Mouse (Mus musculus) CH12.LX (cell line): ENCODE data around the gene Tbx6. TPM values are rescaled to one million over a fixed set of nuclear protein-coding genes. Genes with fewer than 3 reads are reported as not detected.

Experiments
- DNase-seq: peaks from one replicate; pipeline ENCODE4 v3.0.0-alpha.2; 2013; ENCODE audit errors: extremely low read depth
- H3K27ac ChIP-seq: 2 replicates; pipeline ENCODE4 v1.5.1; 2012; ENCODE audit warnings: low read depth, mild to moderate bottlenecking, control low read depth, moderate library complexity; ENCODE audit not compliant: insufficient read depth
- H3K27me3 ChIP-seq: replicated peaks from 2 replicates; pipeline ENCODE3; 2012; ENCODE audit warnings: inconsistent platforms
- H3K36me3 ChIP-seq, 2 experiments: replicated peaks in 1 of 2; 2 replicates each; pipeline versions ENCODE3 to v1.6.1; 2012; ENCODE audit warnings: inconsistent platforms in 1 of 2, low read length in 1 of 2, mild to moderate bottlenecking in 1 of 2, mixed read lengths in 1 of 2, moderate library complexity in 1 of 2; ENCODE audit not compliant: control insufficient read depth in 1 of 2, insufficient read depth in 1 of 2
- H3K4me1 ChIP-seq, 2 experiments: 2 replicates each; pipeline ENCODE4 v1.6.1; 2012; ENCODE audit warnings: inconsistent platforms in 1 of 2, moderate library complexity in 1 of 2; ENCODE audit not compliant: insufficient read depth in 2 of 2, control insufficient read depth in 1 of 2
- H3K4me2 ChIP-seq: 2 replicates; pipeline ENCODE4 v1.6.1; 2012; ENCODE audit warnings: low read depth, mild to moderate bottlenecking, control low read depth; ENCODE audit not compliant: poor library complexity, insufficient read depth, severe bottlenecking
- H3K4me3 ChIP-seq, 3 experiments: fragments of 150-350 bp in 1 of 3; sonication (generic) in 1 of 3; replicated peaks in 1 of 3; 2 replicates each; pipeline versions ENCODE3 to v1.5.1; 2011 to 2012; ENCODE audit warnings: low read depth in 2 of 3, low read length in 2 of 3, mild to moderate bottlenecking in 2 of 3, moderate library complexity in 2 of 3, control low read depth in 1 of 3, improper control_type of control experiment in 1 of 3, inconsistent platforms in 1 of 3, mixed read lengths in 1 of 3; ENCODE audit not compliant: poor library complexity in 1 of 3
- H3K79me2 ChIP-seq: replicated peaks from 2 replicates; pipeline ENCODE4 v1.6.1; 2012; ENCODE audit warnings: mild to moderate bottlenecking, moderate library complexity; ENCODE audit not compliant: control insufficient read depth, poor library complexity, insufficient read depth, severe bottlenecking; ENCODE audit errors: extremely low read depth
- H3K9ac ChIP-seq: 2 replicates; pipeline ENCODE4 v1.6.1; 2012; ENCODE audit warnings: low read depth, mild to moderate bottlenecking, control low read depth, moderate library complexity; ENCODE audit not compliant: insufficient read depth
- H3K9me3 ChIP-seq: replicated peaks from 2 replicates; pipeline ENCODE3; 2012; ENCODE audit warnings: low read length, inconsistent platforms, mixed read lengths
- CHD1 ChIP-seq: IDR thresholded peaks from 2 replicates; pipeline ENCODE4 v1.6.1; 2012; ENCODE audit warnings: low read depth, low read length, improper control_type of control experiment, inconsistent platforms
- CHD2 ChIP-seq: IDR thresholded peaks from 2 replicates; pipeline ENCODE4 v1.6.1; 2011; ENCODE audit warnings: low read length, improper control_type of control experiment
- E2F4 ChIP-seq: IDR thresholded peaks from 2 replicates; pipeline ENCODE4 v1.6.1; 2011; ENCODE audit warnings: low read depth, low read length, improper control_type of control experiment; ENCODE audit not compliant: insufficient replicate concordance
- EP300 ChIP-seq: IDR thresholded peaks from 2 replicates; pipeline ENCODE4 v1.6.1; 2011; ENCODE audit warnings: low read length, improper control_type of control experiment
- ETS1 ChIP-seq: conservative IDR thresholded peaks from 2 replicates; pipeline ENCODE4 v1.6.1; 2012; ENCODE audit warnings: low read depth, mild to moderate bottlenecking, inconsistent platforms, low read length, improper control_type of control experiment, moderate library complexity
- GABPA ChIP-seq: IDR thresholded peaks from 2 replicates; pipeline ENCODE4 v1.6.1; 2012; ENCODE audit warnings: low read depth, low read length, improper control_type of control experiment, inconsistent platforms; ENCODE audit not compliant: insufficient replicate concordance
- IRF4 ChIP-seq: IDR thresholded peaks from 2 replicates; pipeline ENCODE4 v1.6.1; 2014; ENCODE audit warnings: low read depth, mild to moderate bottlenecking, inconsistent platforms, low read length, improper control_type of control experiment
- JUN ChIP-seq: IDR thresholded peaks from 2 replicates; pipeline ENCODE4 v1.6.1; 2011; ENCODE audit warnings: low read depth, mild to moderate bottlenecking, low read length, improper control_type of control experiment, moderate library complexity; ENCODE audit not compliant: insufficient read depth
- JUND ChIP-seq: conservative IDR thresholded peaks from 2 replicates; pipeline ENCODE4 v1.6.1; 2011; ENCODE audit warnings: low read depth, low read length, improper control_type of control experiment
- KAT2A ChIP-seq: IDR thresholded peaks from 2 replicates; pipeline ENCODE4 v1.6.1; 2012; ENCODE audit warnings: low read length, improper control_type of control experiment, inconsistent platforms; ENCODE audit not compliant: insufficient replicate concordance
- MAFK ChIP-seq: IDR thresholded peaks from 2 replicates; pipeline ENCODE4 v1.6.1; 2011; ENCODE audit warnings: low read length, improper control_type of control experiment; ENCODE audit not compliant: insufficient replicate concordance
- MXI1 ChIP-seq: IDR thresholded peaks from 2 replicates; pipeline ENCODE4 v1.6.1; 2011; ENCODE audit warnings: mild to moderate bottlenecking, low read depth, low read length, improper control_type of control experiment
- NELFE ChIP-seq: IDR thresholded peaks from 2 replicates; pipeline ENCODE4 v1.6.1; 2011; ENCODE audit warnings: low read depth, low read length, improper control_type of control experiment
- PAX5 ChIP-seq: IDR thresholded peaks from 2 replicates; pipeline ENCODE4 v1.6.1; 2012; ENCODE audit warnings: low read length, inconsistent platforms, mixed read lengths
- POLR2A ChIP-seq: IDR thresholded peaks from 2 replicates; pipeline ENCODE4 v1.6.1; 2011; ENCODE audit warnings: low read depth, mild to moderate bottlenecking, improper control_type of control experiment, low read length
- POLR2AphosphoS2 ChIP-seq: IDR thresholded peaks from 2 replicates; pipeline ENCODE4 v1.6.1; 2011; ENCODE audit warnings: low read depth, low read length, improper control_type of control experiment
- TBP ChIP-seq: conservative IDR thresholded peaks from 2 replicates; pipeline ENCODE4 v1.6.1; 2011; ENCODE audit warnings: low read depth, low read length, improper control_type of control experiment
- TCF12 ChIP-seq: IDR thresholded peaks from 2 replicates; pipeline ENCODE4 v1.6.1; 2014; ENCODE audit warnings: low read depth, mild to moderate bottlenecking, inconsistent platforms, low read length, improper control_type of control experiment
- UBTF ChIP-seq: IDR thresholded peaks from 2 replicates; pipeline ENCODE4 v1.6.1; 2012; ENCODE audit warnings: low read depth, mild to moderate bottlenecking, inconsistent platforms, low read length, improper control_type of control experiment, moderate library complexity
- USF1 ChIP-seq: IDR thresholded peaks from 2 replicates; pipeline ENCODE4 v1.6.1; 2014; ENCODE audit warnings: low read depth, mild to moderate bottlenecking, inconsistent platforms, low read length, improper control_type of control experiment
- USF2 ChIP-seq: conservative IDR thresholded peaks from 2 replicates; pipeline ENCODE4 v1.6.1; 2011; ENCODE audit warnings: low read depth, low read length, improper control_type of control experiment
- ZC3H11A ChIP-seq: IDR thresholded peaks from 2 replicates; pipeline ENCODE4 v1.6.1; 2012; ENCODE audit warnings: low read depth, mild to moderate bottlenecking, inconsistent platforms, low read length, improper control_type of control experiment
- ZKSCAN1 ChIP-seq: IDR thresholded peaks from 2 replicates; pipeline ENCODE4 v1.6.1; 2012; ENCODE audit warnings: low read depth, inconsistent platforms, low read length, improper control_type of control experiment, borderline replicate concordance
- ZNF384 ChIP-seq: IDR thresholded peaks from 2 replicates; pipeline ENCODE4 v1.6.1; 2012; ENCODE audit warnings: low read depth, low read length, improper control_type of control experiment, inconsistent platforms
- dilution Hi-C: fragments of 300-500 bp; cut with MboI; formaldehyde crosslinking; loops from 2 replicates; pipeline ENCODE4 v1.14.3; 2020; ENCODE audit warnings: low sequenced_read_pairs; ENCODE audit not compliant: extremely low pct_unique_long_range_greater_than_20kb, extremely low pct_ligation_motif_present
- in situ Hi-C: fragments of 300-500 bp; cut with MboI; formaldehyde crosslinking; loops from 3 replicates; pipeline ENCODE4 v1.14.3; 2019; ENCODE audit warnings: low sequenced_read_pairs, low pct_ligation_motif_present, low pct_unique_long_range_greater_than_20kb, mixed read lengths
- polyA plus RNA-seq: library from polyadenylated mRNA; unstranded; fragments of >175 nt; gene quantifications from 2 replicates; pipeline ENCODE4 v1.2.1, GENCODE M21; 2012; ENCODE audit warnings: low read depth; ENCODE audit not compliant: insufficient read length
- total RNA-seq, 2 experiments: library from RNA; depleted of rRNA; stranded (reverse); fragments of 300-350 nt in 1 of 2; fragments of >200 nt in 1 of 2; gene quantifications; 2 replicates each; pipeline ENCODE4 v1.2.3; 2012 to 2014

Tbx6 gene
- total and polyA plus RNA-seq, 3 experiments: 12.8 to 31.5 (median 15.8) TPM

DNA sequence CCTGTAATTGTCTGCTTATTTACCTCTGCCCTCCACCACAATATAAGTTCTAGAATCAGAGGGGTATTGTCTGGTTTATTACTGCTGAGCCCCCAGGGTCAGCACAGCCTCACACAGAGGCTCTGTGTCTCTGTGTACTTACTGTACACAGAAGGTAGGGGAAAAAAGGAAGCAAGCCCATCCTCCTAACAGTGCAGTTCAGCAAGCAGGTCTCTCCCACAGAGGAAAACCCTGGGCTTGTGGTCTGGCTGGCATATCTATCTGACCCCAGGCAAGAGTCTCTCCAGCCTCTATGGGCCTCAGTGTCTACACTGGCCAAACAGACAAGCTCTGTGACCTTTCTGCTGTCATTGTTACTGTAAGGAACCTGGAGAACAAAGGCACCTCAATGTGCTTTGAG, 22.5 kb downstream of the Tbx6 start:
- H3K9ac ChIP-seq: no peak overlapping the region
- no peaks in the 10 kb centered on the region for H3K27me3 ChIP-seq
- in situ Hi-C loops: no loop called here
- no peak overlapping the region for H3K4me2 ChIP-seq
- H3K9me3 ChIP-seq: no peaks in the 10 kb centered on the region
- no peak for TF ChIP-seq JUND
- no peak for TF ChIP-seq CHD1
- TF ChIP-seq ETS1: no peak
- TF ChIP-seq NELFE: no peak
- no peak for TF ChIP-seq POLR2A
- TF ChIP-seq USF1: no peak
- no peak overlapping the region for H3K4me3 ChIP-seq
- peaks cover 0 to 4% of the 10 kb centered on the region in 2 experiments for H3K36me3 ChIP-seq
- no peak for DNase-seq
- dilution Hi-C loops: no loop called here
- no peak overlapping the region for H3K27ac ChIP-seq
- peaks cover 1% of the 10 kb centered on the region; the same call in 1 of the 2 replicates for H3K79me2 ChIP-seq
- H3K4me1 ChIP-seq: peaks cover 0 to 17% of the 10 kb centered on the region in 2 experiments; a peak in 2 of 4 replicates

DNA sequence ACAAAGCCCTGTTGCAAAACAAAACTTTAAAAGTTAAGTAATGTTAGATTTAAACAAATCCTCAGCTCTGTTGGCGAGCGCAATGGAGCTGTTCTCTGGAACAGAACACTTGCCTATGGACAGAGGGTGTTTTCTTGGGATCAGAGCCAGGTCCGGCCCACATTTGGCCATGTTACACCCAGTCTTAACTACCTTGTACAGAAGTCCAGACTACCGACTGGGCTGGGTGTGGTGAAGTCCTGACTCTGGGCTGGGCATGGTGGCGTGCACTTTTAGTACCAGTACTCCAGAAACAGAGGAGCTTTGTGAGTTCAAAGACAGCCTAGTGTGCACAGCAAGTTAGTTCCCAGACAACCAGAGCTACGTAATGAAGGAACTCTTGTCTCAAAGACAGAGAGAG, 25.7 kb downstream of the Tbx6 start:
- dilution Hi-C loops: no loop called here
- peaks cover 0 to 14% of the 10 kb centered on the region in 2 experiments; a peak in 2 of 4 replicates for H3K4me1 ChIP-seq

DNA sequence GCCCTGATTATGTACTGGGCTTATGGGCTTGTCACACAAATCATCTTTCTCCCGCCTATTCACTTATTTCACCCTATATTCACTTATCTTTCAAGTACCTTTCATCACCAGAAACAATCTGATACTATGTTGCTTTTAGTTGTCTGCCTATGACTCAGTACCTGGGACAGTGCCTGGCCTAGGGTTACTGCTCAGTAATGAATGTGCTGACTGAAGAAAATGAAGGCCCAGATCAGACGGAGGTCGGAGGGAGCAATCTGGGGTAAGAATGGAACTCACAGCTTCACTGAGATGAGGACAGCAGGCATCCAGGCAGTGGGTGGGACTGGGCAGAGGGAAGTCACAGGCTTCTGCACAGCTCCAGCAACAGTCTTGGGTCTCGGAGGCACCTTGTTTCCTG, 26.1 kb downstream of the Tbx6 start:
- no peak for DNase-seq
- no peak overlapping the region for H3K4me2 ChIP-seq
- peaks cover under 1 to 14% of the 10 kb centered on the region in 2 experiments; a peak in 2 of 4 replicates for H3K4me1 ChIP-seq
- dilution Hi-C loops: no loop called here
- no peaks in the 10 kb centered on the region for H3K79me2 ChIP-seq
- in situ Hi-C loops: no loop called here
- peaks cover 0 to 2% of the 10 kb centered on the region in 2 experiments for H3K36me3 ChIP-seq
- no peaks in the 10 kb centered on the region for H3K27me3 ChIP-seq
- H3K9ac ChIP-seq: no peak overlapping the region
- TF ChIP-seq UBTF (no peak), ZNF384 (no peak), E2F4 (no peak), MAFK (no peak), JUN (no peak)
- H3K4me3 ChIP-seq: no peak overlapping the region
- H3K9me3 ChIP-seq: peaks cover 4% of the 10 kb centered on the region
- no peak overlapping the region for H3K27ac ChIP-seq

More for the DNA sequence above, 25.7 kb downstream of the Tbx6 start:
- no peak overlapping the region for H3K4me2 ChIP-seq
- H3K9ac ChIP-seq: no peak overlapping the region
- no peaks in the 10 kb centered on the region for H3K27me3 ChIP-seq
- H3K9me3 ChIP-seq: peaks cover 4% of the 10 kb centered on the region
- DNase-seq: no peak
- H3K27ac ChIP-seq: no peak overlapping the region
- H3K36me3 ChIP-seq: peaks cover 0 to 4% of the 10 kb centered on the region in 2 experiments
- in situ Hi-C loops: no loop called here
- no peak overlapping the region for H3K4me3 ChIP-seq
- H3K79me2 ChIP-seq: no peaks in the 10 kb centered on the region
- TF ChIP-seq TCF12 (no peak), IRF4 (no peak), TBP (no peak), POLR2AphosphoS2 (no peak), ETS1 (no peak), CHD2 (no peak), POLR2A (no peak), JUN (no peak), KAT2A (no peak), ZKSCAN1 (no peak), PAX5 (no peak), GABPA (no peak), USF2 (no peak), EP300 (no peak), ZC3H11A (no peak), MXI1 (no peak)
- TF ChIP-seq, all 38 proteins: peak for 0
